Mouse (Mus musculus) cerebellum, adult 11 months (tissue): ENCODE results near the gene Dlec1.
A peak's percentile ranks its signal among the peaks of the same experiment; 100 is the strongest.

Experiments
- DNase-seq: peaks from one replicate; pipeline ENCODE4 v3.0.0; 2022

Gene Dlec1

GRCm38 (mm10) chr9:119090462-119090861 is 11.8 kb upstream of the Dlec1 start:
- no peak for DNase-seq

DNA sequence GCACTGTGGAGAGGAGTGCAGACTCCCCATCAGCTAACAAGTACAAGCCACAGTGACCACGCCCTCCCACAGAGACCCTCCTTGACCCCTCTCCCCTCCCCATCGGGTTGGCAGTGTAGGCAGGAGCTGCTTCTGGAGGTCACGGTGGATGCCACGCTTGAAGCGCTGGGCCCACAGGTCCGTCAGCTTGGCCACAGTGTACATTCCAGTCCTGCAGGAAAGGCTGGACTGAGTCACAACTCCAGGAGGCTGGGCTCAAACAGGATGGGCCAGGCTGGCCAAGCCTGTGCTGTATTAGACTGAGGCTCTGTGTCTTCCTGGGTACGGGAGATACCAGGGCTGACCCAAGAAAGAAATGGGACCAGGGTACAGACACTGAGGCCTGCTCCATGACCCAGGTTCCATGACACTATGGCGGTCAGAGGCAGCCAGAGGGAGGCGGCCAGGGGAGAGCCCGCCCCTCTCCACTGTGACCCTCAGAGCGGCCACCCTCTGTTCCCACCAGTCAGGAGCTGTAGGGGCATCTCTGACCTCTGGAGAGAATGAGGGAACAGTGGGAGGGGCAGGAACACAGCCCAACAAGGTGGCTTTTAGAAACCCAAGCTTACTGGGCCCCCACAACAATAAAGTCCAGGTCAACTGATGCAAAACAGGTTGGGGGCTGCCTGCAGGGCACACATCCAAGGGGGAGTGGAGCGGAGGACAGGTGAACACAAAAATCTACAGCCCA is 10.5 kb upstream of the Dlec1 start:
- no peak for DNase-seq

GRCm38 (mm10) chr9:119092473-119093418 is 9.5 kb upstream of the Dlec1 start:
- DNase-seq = peak; percentile 21

GRCm38 (mm10) chr9:119093419-119094295 is 8.6 kb upstream of the Dlec1 start, which contains the start of gene Plcd1:
Gene Plcd1, minus strand, starts transcription at chr9:119093502.
- DNase-seq = peak; percentile 50

DNA sequence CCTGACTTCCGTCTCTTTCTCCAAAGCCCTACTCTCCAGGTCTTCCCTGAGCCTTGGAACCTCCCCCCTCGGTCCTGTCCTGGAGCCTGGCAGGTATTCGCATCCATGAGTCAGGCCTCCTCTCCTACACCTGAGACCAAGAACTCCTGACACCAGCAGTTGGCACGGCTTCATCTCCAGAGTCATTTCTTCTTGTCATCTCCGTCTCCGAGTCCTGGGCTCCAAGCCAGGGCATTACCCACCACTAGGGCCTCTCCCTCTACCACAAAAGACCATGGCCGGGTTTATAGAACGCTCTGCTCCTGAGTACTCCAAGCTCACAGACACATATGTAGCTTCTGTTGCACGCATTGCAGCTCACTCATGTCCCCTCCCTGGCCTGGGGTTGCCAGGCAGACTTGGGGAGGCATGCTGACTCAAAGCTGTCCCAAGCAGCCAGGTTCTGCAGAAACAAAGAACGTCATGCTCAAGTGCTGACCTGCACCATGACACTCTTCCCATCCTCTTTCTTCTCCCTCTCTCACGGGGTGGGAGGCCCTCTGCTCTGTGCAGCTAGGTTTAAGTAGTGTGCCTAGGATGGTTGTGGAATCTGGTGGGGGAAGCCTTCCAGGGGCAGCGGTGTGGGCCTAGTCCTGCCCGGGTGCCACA is 7.7 kb upstream of the Dlec1 start:
- DNase-seq = no peak

DNA sequence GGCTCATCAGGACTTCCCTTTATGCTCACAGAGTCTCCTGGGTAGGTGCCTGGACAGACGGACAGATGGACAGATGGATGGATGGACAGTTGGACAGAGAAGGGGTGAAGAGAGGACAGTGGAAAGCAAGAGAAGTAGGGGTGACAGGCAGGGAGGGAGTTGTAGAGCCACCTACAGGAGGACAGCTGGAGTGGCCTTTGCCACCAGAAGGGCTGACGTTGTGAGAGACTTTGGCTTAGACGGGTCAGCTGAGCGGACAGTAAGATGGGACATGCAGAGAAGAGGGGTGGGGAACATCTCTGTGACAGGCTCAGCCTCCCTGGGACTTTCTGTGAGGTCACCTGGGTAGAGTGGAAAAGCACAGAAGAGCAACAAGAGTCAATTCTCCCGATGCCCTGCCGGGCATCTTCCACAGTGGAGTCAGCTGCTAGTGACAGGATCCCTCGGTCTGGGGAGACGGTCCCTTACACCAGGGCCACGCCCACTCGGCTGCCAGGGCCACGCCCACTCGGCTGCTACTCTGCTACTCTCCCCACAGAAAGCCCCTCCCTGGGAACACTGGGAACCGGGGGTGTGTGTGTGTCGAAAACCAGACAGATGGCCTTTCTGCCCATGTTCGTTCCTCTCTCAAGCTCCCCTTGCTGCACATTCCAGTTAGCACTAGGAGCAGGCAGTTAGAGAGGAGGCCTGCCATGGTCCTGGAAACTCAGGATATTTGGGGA is 1.9 kb upstream of the Dlec1 start:
- DNase-seq = no peak

- DNase-seq = no peak
These were observed 470 bp downstream of the Dlec1 start for GRCm38 (mm10) chr9:119102783-119103113.

- no peak for DNase-seq
These were observed 5.3 kb downstream of the Dlec1 start for GRCm38 (mm10) chr9:119107566-119107965.

- DNase-seq = no peak
These were observed 7.5 kb downstream of the Dlec1 start for GRCm38 (mm10) chr9:119109685-119110353.

GRCm38 (mm10) chr9:119110640-119111039 is 8.4 kb downstream of the Dlec1 start:
- DNase-seq = no peak

GRCm38 (mm10) chr9:119114911-119115310 is 12.6 kb downstream of the Dlec1 start:
- DNase-seq = no peak

- DNase-seq = no peak
These were observed 17.3 kb downstream of the Dlec1 start for GRCm38 (mm10) chr9:119119409-119120167.

DNA sequence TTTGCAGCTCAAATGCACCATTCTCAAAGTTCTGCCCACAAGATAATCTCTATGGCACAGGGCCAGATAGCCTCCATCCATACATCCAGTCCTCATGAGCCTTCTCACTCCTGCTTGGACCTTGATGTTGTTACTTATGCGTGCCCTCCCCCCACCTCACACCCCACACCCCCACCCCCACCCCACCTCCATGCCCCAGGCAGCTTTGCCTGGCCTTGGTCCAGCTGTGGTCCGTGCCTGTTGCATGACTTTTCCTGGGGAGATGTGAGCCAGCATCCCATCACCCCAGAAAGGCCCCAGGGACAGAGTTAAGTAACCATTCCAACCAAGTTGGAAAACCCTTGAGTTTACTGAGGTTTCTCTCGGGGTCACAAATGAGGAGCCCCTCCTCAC is 17.9 kb downstream of the Dlec1 start:
- no peak for DNase-seq

GRCm38 (mm10) chr9:119122596-119123369 is 20.5 kb downstream of the Dlec1 start:
- DNase-seq = no peak

- DNase-seq = no peak
These were observed 26.3 kb downstream of the Dlec1 start for GRCm38 (mm10) chr9:119128436-119129181.

- DNase-seq = no peak
These were observed 28.4 kb downstream of the Dlec1 start for GRCm38 (mm10) chr9:119130692-119131091.

DNA sequence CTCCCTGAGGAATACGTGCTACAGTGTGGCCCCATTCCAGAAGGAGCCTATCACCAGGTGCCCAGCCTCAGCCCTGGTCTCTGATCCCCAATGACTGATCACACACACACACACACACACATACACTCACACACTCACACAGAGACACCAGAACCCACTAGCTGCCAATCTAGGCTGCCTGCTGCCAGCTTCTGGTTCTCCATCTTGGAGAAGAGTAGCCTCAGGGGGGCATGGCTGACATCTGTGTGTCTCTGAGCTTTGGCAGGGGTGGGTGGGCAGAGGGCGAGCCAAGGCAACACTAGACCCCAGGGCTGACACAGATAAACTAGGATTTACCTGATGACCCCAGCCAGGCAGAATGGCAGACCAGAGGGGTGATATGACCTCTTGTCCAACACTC is 36.6 kb downstream of the Dlec1 start:
- no peak for DNase-seq

DNA sequence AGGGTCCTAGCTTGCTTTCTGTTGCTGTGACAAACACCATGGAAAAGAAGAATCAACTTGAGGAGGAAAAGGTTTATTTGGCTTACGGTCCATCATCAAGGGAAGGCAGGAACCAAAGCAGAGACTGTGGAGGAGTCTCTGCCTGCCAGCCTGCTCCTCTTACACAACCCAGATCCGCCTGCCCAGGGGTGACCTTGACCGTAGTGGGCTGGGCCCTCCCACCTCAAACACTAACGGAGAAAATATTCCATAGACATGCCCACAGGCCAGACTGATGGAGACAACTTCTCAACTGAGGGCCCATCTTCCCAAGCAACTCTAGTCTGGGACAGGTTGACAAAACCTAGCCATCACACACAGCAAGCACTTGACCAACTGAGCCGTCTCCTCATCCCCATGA is 39.8 kb downstream of the Dlec1 start:
- no peak for DNase-seq

DNA sequence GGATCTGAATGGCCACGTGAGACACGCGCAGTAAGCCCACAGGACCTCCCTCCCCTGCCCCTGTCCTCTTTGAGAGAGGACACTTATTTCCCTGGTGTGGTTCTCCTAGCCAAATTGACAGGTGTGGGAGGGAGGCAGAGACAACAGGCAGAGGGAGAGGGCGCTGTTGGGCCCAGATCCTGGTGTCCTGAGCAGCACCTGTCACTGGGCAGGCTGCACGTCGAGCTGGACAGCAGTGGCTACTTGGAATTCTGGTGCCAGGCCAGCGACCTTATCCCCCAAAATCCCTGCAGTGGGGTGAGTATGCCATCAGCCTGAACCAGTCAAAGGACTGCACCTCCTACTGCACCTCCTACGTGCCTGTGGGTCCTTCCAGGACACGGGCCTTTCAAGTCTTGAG is 41.1 kb downstream of the Dlec1 start:
- DNase-seq = no peak
